Mouse (Mus musculus) 3T3-L1 (cell line): ENCODE results near the gene Serpinh1.

ENCODE experiments used
- DNase-seq: peaks from one replicate; pipeline ENCODE4 v3.0.0-alpha.2; 2015; ENCODE audit warnings: low read depth, low spot score

Gene Serpinh1

DNA sequence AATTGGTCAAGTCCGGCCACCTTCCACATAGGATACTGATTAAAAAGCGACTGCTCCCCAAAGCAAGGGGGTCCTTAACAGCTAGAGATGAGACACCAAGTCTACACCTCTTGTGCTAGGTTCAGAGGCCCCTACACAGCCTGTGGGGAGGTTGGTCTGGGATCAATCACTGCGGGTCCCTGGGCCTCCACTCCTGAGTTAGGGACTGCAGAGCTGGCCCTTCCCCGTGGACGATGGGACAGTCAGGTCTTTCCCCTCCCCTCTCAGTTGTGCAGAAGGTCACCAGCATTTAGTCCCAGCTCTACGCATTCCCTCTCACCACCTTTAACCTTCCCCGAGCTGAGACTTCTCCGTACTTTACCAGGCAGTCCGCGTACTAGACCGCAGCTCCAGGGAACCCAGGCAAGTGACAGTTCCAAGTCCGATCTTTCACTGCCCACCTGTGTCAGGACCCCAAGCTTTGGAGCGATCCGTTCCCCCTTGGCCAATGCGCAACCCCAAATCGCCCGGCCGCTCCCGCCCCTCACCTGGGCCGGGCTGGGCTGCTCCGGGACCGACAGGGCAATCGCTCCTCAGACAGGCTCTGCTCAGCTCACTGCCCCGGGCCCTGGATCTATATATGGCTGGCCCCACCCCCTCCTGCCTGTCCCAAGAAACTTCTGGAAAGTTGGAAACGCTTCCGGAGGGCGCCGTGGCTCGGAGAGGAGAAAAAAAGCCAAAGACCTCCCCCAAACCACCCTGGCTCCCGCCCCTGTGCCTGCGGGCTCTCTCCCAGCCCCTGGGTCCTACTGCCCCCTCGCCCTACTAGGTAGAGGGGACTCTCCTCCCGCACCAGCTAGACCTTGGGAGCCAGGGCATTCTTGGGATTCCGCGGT, at the start of gene Serpinh1:
Serpinh1 (minus strand) TSS at position 714 of the 875 bp plus-strand sequence.
- DNase-seq, result peak; percentile 93

DNA sequence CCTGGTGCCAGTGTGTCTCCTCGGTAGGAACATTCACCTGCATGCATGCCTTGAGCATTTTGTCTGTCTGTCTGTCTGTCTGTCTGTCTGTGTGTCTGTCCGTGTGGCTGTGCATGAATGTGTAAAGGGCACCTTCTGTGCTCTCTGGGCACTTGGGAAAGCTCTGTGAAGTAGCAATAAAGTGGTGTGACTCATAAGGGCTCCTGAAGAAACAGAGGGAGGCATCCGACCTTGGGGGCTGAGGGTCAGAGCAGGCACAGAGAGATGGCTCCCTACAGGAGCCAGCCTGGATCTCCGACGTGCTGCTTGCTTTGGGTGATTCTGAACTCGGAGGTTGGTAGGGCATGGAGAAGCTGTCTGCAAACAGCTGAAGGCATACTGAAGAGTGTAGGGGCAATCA, 49.4 kb upstream of the Serpinh1 start:
- DNase-seq, result no peak

DNA sequence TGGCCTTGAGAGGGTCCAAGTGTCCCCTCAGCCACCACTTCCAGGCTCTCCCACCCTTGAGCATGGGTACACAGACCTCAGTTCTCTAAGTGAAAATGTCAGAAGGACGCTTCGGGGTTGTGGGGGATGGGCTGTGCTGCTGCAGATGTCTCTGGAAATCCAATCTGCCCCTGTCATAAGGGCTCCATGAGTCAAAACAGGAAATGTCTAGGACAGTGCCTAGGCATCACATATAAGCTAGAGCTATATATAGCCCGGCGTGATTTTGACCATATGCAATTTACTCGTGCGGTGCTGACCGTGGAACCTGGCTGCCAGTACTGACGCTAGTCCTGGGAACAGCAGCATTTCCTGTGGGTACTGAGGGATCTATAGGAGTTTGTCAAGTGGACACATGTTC, 48.3 kb upstream of the Serpinh1 start:
- DNase-seq, result peak; percentile 19

DNA sequence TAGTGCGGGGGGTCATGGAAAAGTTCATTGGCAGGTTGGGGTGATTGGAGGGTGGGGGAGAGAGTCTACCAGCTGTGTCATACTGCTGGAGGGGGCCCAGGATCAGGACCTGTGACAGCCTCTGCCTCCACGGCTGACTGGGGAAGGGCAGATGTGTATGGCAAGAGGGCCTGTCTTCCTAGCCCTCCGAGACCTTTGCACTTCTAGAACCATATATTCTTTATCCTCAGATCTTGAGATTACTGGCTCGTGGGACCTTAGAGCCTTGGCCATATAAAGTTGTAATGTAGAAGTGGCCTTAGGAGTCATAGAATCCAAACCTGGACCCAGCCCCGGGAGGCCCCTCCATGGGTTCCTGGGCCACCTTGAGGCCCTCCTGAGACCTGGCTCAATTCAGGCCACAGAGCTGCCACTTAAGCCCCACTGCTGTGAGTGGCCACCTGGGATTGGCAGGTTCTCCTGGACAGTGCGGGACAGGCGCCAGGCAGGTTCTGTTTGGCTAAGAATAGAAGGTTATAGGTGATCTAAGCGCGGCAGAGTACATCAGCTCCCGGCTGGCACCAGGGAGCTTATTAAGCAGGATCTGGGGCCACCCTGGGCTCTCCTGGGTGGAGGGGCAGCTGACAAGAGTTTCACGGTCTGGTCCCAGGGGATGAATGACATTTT, 44.1 kb upstream of the Serpinh1 start:
- no peak for DNase-seq

DNA sequence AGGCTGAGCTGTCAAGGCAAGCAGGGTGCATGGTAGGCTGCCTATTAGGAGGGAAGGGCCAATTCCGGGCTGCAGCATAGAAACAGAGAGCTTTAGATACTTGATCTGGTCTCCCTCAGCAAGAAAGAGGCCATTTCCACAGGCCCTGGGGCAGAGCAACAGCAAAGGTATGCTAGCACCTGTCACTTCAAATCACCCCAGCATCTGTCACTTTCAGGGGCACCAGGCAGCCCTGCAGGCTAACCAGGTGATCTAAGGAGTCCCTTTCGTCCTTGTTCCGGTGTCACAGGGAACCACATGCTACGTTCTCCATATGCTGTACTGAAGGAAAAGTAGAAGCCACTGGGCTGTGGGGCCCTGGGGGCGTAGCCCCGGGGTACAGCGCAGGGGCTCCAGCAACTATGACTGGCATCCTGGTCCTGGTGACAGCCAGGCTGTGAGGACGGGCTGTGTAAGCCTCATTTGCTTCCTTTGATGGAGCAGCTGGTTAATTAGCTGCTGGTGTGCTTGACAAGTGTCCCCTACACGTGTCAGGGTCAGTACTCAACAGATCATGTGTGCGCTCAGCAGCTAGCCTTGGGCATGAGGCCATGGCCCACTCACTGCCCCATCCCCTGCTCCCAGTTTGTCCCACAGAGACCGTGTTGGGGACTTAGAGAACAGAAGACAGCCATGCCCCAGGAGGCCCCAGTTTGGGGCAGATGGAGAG, 43.0 kb upstream of the Serpinh1 start:
- DNase-seq, result no peak

DNA sequence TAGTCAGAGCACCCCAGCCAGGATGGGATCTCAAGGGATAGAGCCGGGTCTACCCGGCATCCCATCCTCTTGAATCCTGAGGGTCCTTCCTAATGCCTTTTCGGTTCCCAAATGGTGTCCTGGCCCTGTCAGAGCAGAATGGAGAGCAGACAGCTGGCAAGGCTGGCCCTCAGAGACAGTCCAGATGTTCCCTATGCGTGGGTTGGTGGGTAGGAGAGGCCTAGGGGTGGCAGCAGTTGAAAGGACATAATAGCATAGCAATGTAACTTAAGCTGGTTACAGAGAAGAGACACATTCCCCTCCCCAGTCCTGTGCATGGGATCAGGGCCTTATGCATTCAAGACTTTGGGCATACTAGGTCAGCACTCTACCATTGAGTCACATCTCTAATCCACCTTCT, 42.3 kb upstream of the Serpinh1 start:
- no peak for DNase-seq

DNA sequence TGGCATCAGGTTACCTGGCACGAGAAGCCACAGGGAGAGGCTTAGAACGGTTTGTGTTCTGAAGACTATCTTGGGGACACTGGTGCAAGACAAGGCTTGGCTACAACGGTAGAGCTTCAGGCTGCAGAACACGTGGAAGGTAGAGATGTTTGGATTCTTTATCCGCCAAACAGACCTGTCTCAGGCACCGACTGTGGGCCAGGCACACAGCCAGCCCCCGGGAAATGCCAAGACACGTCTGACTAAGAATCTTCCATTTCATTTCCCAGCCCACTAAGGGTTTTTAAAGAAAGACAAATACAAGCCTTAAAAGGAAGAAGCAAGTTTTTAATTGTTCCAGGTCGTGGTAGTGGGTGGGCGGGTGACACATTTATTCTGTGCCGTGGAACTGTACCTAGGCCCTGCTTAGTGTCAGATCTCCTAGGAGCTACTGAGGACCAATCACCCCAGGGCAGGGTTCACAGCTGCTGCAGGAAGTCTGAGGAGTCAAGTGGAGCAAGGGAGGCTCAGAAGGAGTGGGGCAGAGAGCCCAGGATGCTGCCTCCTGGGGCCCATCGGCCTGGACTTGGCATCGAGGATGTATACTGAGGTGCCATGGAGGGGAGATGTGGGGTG, 40.8 kb upstream of the Serpinh1 start:
- DNase-seq, result no peak

DNA sequence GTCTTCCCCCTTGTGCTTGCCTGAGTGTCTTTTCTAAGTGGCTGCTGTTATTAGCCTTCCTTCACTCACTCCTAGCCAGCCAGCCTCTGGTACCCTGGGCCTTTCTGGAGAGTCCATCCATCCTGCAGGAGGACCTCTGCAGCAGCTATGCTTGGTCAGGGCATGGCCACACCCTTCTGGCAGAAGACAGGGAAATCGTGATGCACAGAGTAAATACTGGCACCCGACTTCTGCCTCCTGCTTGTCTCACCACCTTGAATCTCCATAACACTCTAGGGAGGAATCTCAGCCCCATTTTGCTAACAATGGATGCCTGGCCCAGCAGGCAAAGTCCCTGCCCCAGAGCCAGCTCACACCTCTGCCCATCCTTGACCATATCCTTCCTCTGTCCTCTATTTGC, 39.7 kb upstream of the Serpinh1 start:
- no peak for DNase-seq

DNA sequence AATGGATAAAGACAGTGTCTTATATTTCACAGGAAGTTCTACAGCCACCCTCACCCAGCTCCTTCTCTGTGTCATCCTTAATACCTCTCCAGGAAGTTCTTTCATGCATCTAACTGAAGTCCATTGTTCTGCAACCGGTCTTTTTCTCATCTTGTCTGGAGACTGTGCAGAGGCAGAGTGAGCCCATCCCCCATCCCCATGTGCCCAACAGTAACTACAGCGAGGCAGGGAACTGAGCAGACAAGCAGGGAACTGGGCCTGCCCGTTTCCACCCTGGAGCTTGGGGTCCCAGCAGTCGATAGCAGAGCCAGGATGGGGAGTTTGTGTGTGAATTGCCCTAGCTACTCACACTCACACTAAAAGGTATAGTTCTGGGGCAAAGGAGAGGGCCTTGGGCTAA, 37.5 kb upstream of the Serpinh1 start:
- no peak for DNase-seq

DNA sequence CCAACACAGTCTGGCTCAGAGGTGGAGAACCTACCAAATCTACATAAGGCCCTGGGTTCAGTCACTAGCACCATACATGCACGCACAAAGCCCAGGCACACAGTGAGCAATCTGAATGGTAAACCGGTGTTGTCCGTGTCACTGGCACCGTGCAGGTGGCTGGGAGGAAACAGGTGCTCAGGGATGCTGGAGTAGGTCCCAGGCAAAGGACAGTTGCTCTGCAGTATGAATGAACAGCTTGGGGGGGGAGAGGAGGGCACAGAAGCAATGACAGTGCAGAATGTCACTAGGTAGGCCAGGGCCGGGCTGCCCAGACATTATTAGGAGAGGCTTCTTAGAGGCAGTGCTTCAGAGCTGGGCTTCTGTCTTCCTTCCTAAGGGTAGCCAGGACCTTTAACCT, 34.3 kb upstream of the Serpinh1 start:
- DNase-seq, result no peak

DNA sequence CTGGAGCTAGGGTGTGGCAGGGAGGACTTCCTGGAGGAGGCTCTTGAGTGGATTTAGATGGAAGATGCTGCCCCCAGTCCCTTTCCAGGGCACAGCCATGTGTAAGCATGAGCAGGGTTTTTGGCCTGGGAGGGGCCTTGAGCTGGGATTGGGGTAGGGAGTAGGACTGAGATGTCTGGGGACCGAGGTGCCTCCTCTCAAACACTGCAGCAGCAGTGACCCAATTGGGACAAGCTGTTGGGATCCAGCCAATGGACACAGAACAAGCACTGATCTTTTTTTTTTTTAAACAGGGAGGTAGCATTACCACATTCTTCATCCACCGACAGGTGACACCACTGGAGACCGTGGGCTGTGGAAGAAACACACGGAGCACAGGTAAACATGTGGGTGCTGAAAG, 33.8 kb upstream of the Serpinh1 start:
- DNase-seq, result no peak

DNA sequence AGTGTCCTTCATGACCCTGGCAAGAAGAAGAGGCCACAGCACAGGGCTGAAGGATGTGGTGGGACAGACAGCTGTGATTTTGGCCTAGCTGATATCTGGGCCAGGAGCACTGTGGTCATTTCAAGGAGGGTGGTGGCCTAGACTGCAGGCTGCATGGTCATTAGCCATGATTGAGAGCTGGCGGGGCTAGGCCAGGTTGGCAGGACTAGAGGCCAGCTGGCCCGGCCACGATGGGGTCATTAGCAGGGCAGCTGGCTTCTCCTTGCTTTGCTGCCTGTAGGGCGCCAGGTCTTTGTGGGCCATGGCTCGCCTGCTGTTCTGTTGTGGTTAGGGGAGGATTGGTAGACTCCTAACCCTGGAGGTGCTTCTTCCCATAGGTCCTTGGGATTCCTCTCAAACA, 33.0 kb upstream of the Serpinh1 start:
- peak; percentile 45 for DNase-seq

DNA sequence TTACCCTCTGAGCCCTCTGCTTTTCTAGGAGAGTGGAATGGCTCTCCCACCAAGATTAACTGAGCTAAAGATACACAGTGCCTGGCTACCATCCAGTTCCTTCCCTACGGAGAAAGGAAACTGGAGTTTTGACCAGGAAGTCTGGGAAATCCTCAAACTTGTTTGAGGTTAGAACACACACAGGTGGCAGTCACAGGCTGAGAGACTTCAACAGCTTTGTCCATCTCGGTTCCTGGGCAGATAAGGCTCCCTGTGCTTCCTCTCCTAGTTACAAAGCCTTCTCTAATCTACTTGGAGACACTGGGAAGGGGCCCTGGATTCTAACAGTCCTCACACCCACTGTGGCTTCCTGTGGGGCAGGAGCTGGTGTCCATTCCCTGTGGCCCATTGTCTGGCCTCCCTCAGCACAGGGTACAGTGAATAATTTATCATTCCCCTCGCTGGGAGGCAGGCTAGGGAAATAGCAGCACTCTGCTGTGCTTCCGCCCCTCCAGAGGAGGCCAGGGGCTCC, 31.1 kb upstream of the Serpinh1 start:
- no peak for DNase-seq

DNA sequence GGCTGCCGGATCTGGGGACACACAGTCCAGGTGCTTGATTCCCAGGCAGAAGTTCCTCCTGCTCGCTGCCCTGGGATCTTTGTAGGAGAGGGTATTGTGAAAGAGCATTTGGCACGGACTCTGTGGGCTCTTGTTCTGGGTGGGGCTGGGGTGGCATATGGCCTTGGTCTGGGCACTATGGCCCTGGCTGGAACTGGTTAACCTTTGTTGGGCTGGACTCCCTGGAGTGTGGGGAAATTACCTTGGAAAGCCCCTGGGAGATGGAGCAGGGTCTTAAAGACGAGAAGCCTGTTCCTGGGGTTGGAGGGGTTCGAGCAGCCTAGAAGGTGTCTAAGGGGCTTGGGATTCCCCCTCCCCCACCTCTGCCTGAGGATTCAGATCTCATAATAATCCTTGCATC, 30.2 kb upstream of the Serpinh1 start:
- no peak for DNase-seq

DNA sequence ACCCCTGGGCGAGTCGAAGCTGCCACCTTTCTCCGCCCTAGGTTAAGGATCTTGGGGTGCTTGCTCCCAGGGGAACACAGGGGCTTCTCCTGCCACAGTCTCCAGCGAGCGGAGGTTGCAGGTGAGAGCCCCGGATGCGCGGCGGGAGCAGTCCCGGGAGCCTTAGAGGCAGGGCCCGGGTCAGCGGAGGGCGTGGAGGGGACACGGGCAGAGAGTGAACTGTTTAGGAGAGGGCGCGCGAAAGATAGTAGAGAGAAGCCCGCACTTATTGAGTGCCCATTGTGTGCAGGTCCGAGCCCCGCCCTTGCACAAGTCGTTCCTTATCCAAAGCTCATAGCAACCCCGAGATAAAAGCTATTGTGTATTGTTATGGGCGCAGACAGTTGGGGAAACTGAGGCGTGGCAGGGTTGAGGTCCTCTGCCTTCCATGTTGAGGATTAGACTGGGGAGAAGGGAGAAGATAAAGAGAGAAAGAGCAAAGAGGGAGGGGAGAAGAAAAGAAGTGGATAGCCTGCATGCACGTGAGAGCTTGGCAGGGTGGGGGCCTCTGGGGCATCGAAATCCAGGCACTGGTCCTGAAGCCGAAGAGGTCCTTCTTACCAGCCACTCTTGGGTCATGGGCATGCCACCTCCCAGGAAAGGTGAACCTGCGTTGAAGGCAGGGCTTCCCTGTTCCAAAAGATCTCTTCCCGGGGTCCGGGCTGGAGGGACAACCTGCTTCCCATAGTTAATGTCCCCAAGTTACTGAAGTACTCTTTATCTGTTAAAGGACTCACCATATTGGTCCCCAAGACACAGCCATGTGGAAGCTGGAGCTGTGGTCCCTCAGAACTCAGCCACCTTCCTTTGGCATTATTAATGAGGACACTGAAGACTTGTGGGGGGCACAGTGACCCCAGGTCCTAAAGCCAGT, 29.3 kb upstream of the Serpinh1 start:
- no peak for DNase-seq

DNA sequence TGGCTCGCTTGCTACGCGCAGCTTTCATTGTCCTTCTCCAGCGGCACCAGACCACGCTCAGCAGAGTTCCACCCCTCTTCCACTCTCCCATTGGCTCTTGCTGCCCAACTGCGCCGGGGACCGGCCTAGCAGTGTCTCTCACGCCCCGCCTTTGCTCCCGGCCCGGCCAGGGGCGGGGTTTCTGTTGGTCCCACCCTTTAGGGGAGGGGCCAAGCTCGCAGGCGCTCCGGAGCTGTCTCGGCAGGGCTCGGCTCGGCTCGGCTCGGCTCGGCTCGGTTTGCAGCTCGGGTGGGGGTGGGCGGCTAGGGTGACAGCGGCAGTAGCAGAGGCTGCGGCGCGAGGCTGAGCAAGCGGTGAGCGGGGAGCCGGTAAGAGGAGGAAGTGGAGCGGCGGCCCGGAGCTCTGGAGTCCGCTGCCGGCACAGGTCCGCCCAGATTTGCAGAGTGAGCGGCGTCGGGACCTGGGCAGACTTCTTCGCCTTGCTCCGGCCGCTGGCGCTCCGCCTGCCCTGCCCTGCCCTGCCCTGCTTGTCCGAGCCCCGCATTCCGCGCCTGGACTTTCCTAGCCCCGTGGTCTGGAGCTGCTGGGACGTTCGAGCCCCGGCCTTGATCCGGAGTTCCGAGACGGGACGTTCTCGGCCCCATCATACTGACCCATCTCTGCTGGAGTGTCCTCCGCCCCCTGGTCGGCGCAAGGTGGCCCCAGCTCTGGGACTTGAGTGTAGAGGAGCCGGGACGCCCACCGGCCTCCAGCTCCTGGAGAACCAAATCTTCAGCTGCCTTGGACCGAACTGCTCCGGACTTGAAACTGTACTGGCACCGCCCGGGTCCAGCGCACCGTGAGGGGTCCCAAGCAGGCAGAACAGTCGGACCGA, 28.4 kb upstream of the Serpinh1 start, which contains the start of gene Gdpd5:
Gdpd5 (plus strand) TSS at position 201 of the 874 bp plus-strand sequence.
- DNase-seq, result peak; percentile 91

DNA sequence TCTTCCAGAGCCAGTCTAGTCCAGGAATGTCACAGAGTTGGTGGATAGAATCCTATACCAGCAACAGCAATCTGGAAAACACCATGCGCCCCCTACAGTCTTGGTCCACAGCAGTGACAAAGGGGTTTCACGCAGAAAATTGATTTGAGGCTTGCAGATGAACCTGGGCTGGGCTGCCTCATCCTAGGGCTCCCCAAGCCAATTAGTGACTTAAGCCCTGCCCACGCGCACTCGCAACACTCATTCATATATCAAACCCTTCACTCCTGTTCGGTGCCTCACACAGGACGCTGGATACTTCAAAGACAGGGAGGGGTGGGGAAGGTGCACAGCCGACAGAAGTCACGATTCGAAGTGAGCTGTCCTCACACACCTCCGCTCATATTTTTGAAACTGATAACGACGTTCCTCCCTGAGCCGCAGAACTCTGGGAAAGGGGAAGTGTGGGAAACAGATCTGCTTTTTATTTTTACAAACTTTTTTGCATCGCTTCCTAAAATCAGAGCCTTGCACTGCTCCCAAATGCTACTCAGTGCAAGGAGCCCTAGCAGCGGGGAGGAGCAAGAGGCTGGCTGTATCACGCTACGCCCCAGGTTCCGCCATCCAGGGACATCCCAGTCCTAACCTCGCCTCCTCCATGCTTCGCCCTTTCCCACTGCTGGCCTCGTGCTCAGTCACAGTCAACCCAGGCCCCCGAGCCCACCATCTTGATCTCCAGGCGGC, 27.6 kb upstream of the Serpinh1 start:
- peak; percentile 39 for DNase-seq

DNA sequence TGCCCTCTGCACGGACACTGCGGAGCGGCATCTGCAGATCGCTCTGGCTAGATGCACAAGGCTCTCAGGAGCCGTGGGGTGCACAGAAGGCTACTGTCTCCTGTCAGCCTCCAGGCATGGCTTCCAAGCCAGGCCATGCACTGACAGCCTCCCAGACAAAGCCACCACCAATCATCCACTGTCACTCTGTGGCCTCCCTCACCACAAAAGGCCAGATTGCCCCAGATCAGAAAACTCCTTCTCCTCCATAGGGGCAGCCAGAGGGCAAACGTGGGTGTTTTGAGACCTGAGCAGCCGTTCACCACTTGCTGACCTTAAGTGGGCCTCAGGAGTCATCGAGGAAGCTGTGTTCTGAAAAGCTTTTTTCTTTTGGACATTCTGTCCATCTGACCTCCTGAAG, 25.8 kb upstream of the Serpinh1 start:
- DNase-seq, result no peak

DNA sequence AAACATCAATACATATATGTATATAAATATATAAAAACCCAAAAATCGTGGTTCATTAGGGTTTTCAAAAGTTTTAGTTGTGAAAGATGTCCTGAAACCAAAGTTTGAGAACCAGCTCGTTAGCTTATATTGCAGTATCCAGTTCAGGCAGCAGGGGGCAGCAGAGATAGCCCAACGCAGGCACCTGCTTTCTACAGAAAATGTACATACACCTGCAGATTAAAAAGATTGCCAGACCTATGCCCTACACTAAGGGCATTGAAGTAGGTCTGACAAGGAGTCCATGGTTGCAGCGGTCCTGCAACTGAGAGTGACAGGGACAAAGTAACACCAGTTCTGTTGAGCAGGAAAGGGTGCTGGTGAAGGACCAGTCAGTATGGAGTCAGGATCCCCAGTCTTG, 22.4 kb upstream of the Serpinh1 start:
- peak; percentile 68 for DNase-seq
